Mouse (Mus musculus) heart, adult 2 months (tissue): ENCODE measurements at regions not wholly inside any gene's neighbourhood (a gene's known extent, or its start where the extent isn't known, plus 50 kb on each side); places are given as distances from the start of the nearest gene placed in this dataset.

Source experiments
- DNase-seq, 2 experiments: peaks; one replicate each; pipeline ENCODE4 v3.0.0; 2021
- H3K27ac ChIP-seq: fragments of 200-600 bp; 2 replicates; pipeline ENCODE4 v1.8.1; 2022
- H3K27me3 ChIP-seq: fragments of 200-500 bp; 2 replicates; pipeline ENCODE4 v1.6.1; 2012; ENCODE audit warnings: mild to moderate bottlenecking, low read length, inconsistent platforms, mixed read lengths; ENCODE audit not compliant: control insufficient read depth, insufficient read depth
- H3K36me3 ChIP-seq: fragments of 200-500 bp; 2 replicates; pipeline ENCODE4 v1.6.1; 2012; ENCODE audit warnings: low read length, inconsistent platforms; ENCODE audit not compliant: control insufficient read depth, insufficient read depth
- H3K4me1 ChIP-seq: fragments of 200-500 bp; 2 replicates; pipeline ENCODE4 v1.6.1; 2011; ENCODE audit warnings: low read length; ENCODE audit not compliant: control insufficient read depth, insufficient read depth
- H3K4me3 ChIP-seq: fragments of 200-600 bp; 2 replicates; pipeline ENCODE4 v1.8.1; 2022
- H3K79me2 ChIP-seq: fragments of 200-500 bp; replicated peaks from 2 replicates; pipeline ENCODE4 v1.6.1; 2012; ENCODE audit warnings: mild to moderate bottlenecking, inconsistent platforms, low read length, moderate library complexity, mixed read lengths; ENCODE audit not compliant: control insufficient read depth, insufficient read depth
- H3K9ac ChIP-seq: fragments of 200-500 bp; 2 replicates; pipeline ENCODE4 v1.6.1; 2012; ENCODE audit warnings: low read depth, mild to moderate bottlenecking, control low read depth, inconsistent platforms, low read length, mixed read lengths
- CTCF ChIP-seq: fragments of 200-600 bp; IDR thresholded peaks from 2 replicates; pipeline ENCODE4 v1.8.1; 2022; ENCODE audit warnings: antibody characterized with exemption, mild to moderate bottlenecking, moderate library complexity
- EP300 ChIP-seq: fragments of 200-500 bp; IDR thresholded peaks from 2 replicates; pipeline ENCODE4 v1.6.1; 2011; ENCODE audit warnings: low read depth, low read length, control low read depth; ENCODE audit not compliant: insufficient read depth
- POLR2A ChIP-seq: fragments of 200-500 bp; IDR thresholded peaks from 2 replicates; pipeline ENCODE4 v1.6.1; 2011; ENCODE audit warnings: mild to moderate bottlenecking, low read depth, low read length, control low read depth; ENCODE audit not compliant: insufficient read depth
- WGBS: fragments of 180-500 bp; shearing (Covaris S2); methylation state at CpG from one replicate; pipeline ENCODE4 v1.1.7; 2018; 5-methylcytosine and 5-hydroxymethylcytosine counted together
- intact Hi-C: fragments of 180-260 bp; cut with DNase I; formaldehyde crosslinking; loops from one replicate; pipeline ENCODE4 v1.15.1; 2025

DNA sequence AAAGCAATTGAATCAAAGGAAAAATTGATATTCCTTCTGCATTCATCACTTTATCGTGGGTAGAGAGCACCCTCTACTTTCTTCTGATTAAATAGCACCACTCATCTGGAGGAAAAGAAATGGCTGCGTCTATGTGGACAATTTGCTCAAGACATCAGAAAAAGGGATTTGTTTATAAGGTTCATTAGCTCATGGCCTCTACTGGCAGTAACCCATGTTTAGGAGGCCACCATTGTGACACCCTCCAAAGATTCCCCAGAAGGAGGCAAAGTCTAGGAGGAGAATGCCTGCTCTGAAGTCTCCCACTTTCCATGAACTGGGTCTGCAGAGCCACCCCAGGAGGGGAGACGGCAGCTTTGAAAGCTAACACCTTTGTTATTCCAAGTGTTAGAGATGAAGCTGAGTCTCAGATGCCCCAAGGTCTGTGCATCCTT is 147.2 kb upstream of the Plscr5 start:
- Histone ChIP-seq H3K27me3 (no peaks in the 10 kb centered on the region), H3K27ac (no peak overlapping the region), H3K79me2 (no peaks in the 10 kb centered on the region), H3K4me3 (no peak overlapping the region), H3K36me3 (no peaks in the 10 kb centered on the region), H3K4me1 (no peaks in the 10 kb centered on the region), H3K9ac (no peak overlapping the region)
- 41% methylated on average over 3 of the region's 3 CpGs for WGBS
- DNase-seq: no peak
- intact Hi-C loops: no loop called here
- TF ChIP-seq CTCF: no peak
- TF ChIP-seq EP300: no peak
- no peak for TF ChIP-seq POLR2A

DNA sequence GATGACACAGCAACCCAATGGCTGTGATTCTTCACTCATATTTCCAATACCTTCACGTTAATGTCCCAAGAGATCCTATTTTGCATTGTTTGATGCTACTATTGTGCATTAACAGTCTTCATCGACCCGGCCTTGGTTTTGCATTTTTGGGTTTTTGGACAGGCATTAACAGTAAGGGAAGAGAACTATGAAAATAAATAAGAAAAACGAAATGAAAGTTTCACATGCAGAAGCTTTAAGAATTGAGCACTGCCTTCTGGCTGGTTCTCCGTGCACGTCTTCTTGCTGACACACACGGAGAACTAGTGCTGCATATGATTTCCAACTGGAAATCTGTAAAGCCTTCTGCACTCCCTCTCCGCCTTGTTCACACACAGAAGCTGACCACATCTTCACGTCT is 148.6 kb upstream of the Plscr5 start:
- Histone ChIP-seq H3K79me2 (no peaks in the 10 kb centered on the region), H3K36me3 (no peaks in the 10 kb centered on the region), H3K9ac (no peak overlapping the region), H3K4me1 (no peaks in the 10 kb centered on the region), H3K27me3 (no peaks in the 10 kb centered on the region), H3K27ac (no peak overlapping the region), H3K4me3 (no peak overlapping the region)
- no peak for DNase-seq
- 73% methylated on average over 9 of the region's 9 CpGs for WGBS
- no peak for TF ChIP-seq POLR2A
- no peak for TF ChIP-seq EP300
- intact Hi-C loops: no loop called here

DNA sequence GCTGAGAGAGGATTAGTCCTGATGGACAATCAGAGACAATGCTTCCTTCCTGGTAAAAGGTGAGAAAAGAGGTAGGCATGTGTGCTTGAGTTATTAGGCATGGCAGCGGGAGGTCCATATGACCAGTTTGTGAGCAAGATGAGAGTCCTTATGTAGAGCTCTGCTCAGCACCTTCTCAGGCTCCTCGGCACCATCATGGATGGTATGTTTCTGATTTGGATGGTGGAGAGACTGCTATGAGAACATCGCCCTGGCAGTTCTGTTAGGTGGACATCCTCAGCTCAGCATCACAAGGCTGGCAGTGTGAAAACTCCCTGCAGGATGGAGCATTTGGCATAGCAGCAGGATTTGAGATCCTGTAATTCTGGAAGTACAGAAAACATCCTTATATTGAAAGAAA is 176.2 kb upstream of the Plscr5 start:
- Histone ChIP-seq H3K4me1 (no peaks in the 10 kb centered on the region), H3K4me3 (no peak overlapping the region), H3K36me3 (no peaks in the 10 kb centered on the region), H3K79me2 (no peaks in the 10 kb centered on the region), H3K9ac (no peak overlapping the region), H3K27me3 (no peaks in the 10 kb centered on the region), H3K27ac (no peak overlapping the region)
- intact Hi-C loops: no loop called here
- no peak for DNase-seq
- 75% methylated on average over 3 of the region's 3 CpGs for WGBS
- TF ChIP-seq EP300 (no peak), POLR2A (no peak), CTCF (no peak)

- Histone ChIP-seq H3K36me3 (no peaks in the 10 kb centered on the region), H3K4me3 (no peak overlapping the region), H3K27ac (no peak overlapping the region), H3K4me1 (no peaks in the 10 kb centered on the region), H3K27me3 (no peaks in the 10 kb centered on the region), H3K79me2 (no peaks in the 10 kb centered on the region), H3K9ac (no peak overlapping the region)
- intact Hi-C loops: no loop called here
- DNase-seq: no peak
- WGBS: 45% methylated on average over 3 of the region's 3 CpGs
- TF ChIP-seq POLR2A (no peak), CTCF (no peak), EP300 (no peak)
Observed at GRCm38 (mm10) chr9:92015923-92016322, 176.8 kb upstream of the Plscr5 start.

DNA sequence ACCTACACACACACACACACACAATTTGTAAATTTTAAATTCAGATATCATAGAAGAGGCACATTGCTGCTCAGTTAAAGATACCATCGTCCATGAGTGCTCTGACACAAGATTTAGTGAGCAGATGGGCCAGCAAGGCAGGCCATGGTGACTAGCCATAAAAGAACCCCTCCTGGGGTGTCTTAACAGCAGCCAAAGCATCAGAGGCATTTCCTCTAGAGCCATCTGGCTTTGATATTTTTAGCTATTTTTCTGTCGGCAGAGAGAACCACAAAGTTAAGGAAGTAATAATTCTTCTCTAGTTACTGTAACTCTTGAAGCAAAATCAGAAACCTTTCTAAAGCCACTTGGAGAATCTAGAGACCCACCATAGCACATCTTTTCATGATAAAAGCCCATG is 204.5 kb upstream of the Plscr5 start:
- Histone ChIP-seq H3K4me3 (no peak overlapping the region), H3K36me3 (no peaks in the 10 kb centered on the region), H3K79me2 (no peaks in the 10 kb centered on the region), H3K4me1 (no peaks in the 10 kb centered on the region), H3K27ac (no peak overlapping the region), H3K9ac (no peak overlapping the region), H3K27me3 (no peaks in the 10 kb centered on the region)
- WGBS: 27% methylated on average over 2 of the region's 2 CpGs
- intact Hi-C loops: no loop called here
- DNase-seq: no peak
- no peak for TF ChIP-seq EP300
- no peak for TF ChIP-seq POLR2A
- TF ChIP-seq CTCF: no peak

DNA sequence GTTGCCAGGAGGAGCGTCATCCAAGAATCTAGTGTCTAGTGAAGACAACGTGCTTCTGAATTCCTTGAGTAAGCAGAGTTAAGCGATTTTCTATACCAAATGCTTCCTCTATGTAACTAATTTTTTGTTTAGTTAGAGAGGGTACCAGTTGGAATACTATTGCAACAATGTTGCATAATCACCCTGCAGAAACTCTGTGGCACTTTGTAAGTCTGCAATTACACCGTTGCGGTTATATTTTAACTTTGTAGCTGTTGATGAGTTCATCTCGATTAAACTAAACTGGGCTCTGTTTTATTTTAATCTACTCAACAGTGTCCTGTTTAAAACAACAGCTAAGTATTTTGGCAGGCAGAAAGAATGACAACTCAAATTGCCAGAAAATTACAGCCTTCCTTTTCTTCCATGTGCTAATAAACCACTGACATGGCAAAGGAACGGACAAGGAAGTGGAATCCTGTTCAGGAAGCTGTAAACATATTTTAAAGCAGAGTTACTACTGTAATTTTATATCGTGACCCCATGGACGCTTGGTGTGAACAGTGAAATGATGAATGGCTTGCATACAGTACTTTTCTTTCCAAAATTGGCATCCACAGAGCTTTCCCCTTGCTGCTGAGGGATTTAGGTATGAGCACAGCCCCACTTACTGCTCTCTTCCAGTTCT is 210.6 kb upstream of the Plscr5 start:
- no peaks in the 10 kb centered on the region for H3K36me3 ChIP-seq
- no peak overlapping the region for H3K4me3 ChIP-seq
- H3K79me2 ChIP-seq: no peaks in the 10 kb centered on the region
- H3K27ac ChIP-seq: no peak overlapping the region
- H3K4me1 ChIP-seq: no peaks in the 10 kb centered on the region
- no peak for TF ChIP-seq POLR2A
- no peak for TF ChIP-seq EP300
- no peak for TF ChIP-seq CTCF
- no peak for DNase-seq
- no peaks in the 10 kb centered on the region for H3K27me3 ChIP-seq
- 64% methylated on average over 9 of the region's 9 CpGs for WGBS
- no peak overlapping the region for H3K9ac ChIP-seq
- intact Hi-C loops: no loop called here
